Mouse (Mus musculus): ENCODE measurements around the gene Col25a1.

The Col25a1 gene

DNA sequence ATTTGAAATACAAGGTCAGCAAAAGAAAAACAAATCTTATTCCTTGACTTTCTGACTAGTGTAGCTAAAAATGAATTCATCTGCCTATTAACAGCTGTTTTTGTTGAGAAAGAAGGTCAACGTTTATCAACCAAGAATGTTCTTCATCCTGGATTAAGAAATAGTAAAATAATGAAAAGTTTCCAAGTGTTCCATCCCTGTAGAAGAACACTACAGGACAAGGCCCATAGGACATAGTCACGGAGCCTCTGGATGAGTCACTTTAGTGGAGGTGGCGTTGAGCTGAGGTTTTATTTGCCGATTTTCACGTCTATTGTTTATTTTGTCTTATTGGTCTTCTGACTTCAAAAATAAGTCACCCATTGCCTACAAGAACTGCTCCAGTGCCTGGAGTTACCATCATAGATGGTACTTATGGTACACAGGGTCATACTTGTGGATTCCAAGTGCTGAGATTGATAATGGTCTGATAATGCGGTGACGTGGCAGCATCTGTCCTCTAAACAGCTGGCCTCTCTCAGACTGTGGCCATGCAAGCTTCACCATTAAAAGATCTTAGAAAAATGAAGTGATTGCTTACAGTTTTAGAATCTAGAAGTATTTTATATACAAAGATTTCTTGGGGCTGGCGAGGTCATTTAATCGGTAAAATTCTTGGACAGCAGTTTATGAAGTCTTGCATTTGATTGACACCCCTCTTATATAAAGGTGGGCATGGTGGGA is 198.7 kb downstream of the Col25a1 start:
- no peak for DNase-seq

DNA sequence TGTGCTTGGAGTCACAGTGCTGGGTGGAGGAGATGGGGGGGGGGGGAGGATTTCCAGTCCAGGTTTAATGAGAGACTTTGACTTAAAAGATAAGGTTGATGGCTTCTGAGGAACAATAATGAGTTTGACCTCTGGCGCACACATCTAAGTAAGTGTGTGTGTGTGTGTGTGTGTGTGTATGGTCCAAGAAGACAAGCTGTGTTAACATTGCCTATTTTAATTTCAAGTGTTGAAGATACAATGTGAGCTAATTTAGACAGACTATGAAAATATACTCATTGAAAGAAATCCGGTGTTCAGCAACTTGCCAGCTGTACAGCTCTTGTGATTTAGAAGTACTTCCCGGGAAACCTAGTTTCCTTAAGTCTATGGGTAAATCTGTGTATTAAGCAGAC is 199.3 kb downstream of the Col25a1 start:
- DNase-seq: no peak

DNA sequence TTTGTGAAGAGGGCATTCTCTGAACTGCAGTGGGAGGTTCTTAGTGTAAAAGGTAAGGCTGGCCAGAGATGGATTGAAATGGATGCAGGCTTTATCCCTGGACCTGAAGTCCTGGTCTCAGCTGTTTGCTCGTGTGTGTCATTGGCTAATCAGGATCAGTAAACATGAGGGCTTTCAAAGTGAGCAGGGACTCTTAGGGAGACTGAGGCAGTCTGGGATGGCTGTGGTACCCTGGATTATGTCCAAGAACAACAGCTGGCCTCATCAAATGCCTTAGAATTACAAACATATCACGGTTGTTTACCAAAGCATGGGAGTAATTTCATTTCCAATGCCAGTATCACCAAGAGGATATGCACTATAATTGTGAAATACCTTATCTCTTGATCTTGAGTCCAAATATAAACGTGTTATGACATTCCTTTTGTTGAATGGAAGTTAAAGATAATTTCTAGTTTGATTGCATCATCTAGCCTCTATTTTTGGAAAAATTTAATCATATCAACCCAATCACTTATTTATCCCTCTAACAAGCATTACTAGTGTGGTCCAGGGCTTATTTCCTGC is 201.1 kb downstream of the Col25a1 start:
- DNase-seq: no peak

DNA sequence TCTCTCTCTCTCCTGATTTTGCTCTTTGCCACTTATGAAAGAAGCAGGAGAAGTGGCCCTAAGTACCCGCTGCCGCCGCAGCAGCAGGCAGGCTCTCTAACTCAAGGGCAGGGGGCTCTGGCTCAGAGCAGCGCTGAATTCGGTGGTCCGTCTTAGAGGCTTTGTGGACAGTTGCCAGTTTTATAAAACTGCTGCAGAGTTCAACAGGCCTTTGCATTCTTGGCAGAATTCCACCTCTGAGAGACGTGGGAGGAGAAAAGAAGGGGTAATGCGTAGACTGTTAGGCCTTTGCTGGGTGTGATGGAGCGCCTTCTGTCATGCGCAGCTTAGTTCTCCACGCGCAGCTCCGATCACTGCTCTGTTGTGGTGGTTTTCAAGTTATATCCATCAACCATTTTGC is 206.6 kb downstream of the Col25a1 start:
- DNase-seq: peak; percentile 60

DNA sequence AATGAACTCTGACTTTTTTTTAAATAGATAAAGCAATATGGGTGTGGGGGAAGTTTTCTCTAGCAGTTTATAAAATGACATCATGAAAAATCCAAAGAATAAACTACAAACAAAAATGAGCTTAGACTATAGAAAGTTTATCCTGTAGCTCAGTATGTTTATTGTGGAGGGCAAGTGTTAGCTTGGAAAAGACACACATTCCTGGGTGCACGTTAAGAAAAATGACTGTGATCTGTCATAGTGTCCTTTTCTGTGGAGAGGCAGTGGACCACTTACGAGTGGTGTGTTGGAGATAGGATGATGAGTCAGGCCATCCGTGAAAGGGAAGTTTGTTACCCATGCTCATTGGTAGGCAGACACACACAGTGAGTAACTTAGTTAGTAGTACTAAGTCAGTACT is 207.1 kb downstream of the Col25a1 start:
- no peak for DNase-seq

DNA sequence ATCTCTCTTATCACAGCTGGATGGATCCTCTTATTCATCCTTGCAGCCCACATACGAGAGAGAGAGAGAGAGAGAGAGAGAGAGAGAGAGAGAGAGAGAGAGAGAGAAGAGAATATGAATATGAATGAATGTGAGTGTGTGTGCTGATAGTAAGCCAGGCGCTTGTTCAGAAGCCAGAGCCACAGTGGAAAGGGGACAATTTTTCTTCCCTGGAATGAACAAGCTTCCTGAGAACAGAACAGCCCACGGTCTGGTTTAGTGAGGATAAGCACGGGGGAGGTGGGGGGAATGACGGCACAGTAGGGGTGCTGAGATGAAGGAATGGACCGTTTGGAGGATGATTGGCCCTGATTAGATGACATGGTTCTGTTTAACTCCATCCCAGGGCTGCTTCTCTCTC is 218.9 kb downstream of the Col25a1 start:
- no peak for DNase-seq

DNA sequence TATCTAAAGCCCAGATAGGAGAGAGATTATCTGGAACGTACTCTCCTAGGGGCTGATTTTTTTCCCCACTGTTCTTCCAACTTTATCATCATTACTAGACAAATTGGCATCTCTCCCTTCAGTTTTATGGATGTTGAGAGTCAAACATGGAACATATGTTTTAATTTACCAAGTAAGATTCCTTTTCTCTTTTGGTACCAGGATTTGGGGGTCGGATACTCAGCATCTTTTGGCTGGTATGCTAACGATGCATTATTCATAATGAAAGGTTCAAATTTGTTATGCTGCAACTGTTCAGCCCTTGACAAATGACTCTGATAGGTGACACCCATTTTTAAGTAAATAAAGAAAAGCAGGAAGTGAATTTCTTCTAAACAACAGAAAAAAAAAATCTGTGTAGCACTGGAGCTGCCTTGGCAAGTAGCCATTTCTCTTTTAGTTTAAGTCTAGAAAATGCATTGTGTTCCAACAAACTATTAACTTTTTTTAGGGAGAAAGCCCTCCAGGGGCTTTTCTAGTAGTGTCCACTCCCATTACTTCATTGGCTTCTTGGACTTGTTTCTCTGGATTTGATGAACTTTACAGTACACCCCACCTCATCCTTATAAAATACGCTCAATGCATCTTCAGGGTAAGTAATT is 223.2 kb downstream of the Col25a1 start:
- DNase-seq: no peak

DNA sequence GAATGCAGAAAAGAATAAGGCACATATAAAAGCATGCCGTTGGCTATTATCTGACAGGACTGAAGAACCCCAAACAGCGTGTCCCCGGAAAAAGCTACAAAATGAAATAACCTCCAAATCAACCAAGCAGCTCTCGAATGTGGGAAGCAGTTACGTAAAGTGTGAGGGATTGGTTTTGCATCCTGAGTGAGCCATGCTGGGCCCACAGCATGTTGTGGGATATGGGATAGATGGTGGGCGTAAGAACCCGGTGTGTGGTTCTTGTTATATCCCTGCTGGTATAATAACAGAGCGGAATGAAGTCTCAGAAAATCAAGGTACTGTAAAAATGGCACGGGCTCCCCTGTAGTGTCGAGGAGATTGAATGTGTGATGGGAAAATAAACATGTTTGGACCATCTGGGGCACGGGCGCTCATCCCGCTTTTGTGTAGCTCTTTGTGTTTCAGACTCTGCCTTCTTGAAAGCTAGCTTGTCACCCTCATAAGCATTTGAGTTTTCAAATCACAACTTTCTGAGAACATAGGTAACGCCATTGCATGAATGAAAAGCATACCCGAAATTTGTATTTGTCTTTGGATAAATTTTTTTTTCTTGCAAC is 225.4 kb downstream of the Col25a1 start:
- DNase-seq: no peak

DNA sequence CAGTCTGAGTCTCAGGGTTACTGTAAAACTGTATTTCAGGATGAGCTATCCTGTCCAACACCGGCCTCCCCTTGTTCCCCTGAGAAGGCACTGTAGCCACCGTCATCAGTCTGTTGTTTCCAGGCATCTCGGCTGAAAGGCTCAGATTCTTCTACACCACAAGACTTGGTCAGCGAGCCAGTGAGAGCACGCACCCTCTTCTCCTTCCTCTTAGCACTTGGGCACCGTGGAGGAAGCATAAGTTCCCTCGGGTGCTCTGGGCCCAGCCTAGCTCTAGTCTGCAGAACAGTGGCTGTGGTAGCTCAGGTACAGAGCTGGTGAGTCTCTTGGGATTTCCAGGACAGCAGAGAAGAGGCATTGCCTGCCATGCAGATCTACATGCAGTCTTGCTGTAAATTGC is 229.5 kb downstream of the Col25a1 start:
- DNase-seq: no peak

DNA sequence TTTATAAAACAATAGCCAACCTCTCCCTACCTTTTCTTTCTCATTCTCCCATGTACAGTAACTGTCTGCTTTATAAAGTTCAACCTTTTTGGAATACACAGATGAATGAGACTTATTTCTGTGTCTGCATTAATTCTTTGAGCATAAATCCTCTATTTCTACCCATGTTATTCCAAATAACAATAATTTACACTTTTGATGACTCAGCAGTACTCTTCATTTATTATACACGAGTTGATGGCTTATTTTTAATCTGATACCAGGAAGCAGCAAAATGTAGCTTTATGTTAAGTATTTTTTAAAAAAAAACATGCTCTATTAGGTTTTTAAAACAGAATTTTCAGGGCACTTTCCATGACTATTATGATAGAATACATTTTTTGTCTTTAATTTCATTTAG is 230.6 kb downstream of the Col25a1 start:
- DNase-seq: no peak

DNA sequence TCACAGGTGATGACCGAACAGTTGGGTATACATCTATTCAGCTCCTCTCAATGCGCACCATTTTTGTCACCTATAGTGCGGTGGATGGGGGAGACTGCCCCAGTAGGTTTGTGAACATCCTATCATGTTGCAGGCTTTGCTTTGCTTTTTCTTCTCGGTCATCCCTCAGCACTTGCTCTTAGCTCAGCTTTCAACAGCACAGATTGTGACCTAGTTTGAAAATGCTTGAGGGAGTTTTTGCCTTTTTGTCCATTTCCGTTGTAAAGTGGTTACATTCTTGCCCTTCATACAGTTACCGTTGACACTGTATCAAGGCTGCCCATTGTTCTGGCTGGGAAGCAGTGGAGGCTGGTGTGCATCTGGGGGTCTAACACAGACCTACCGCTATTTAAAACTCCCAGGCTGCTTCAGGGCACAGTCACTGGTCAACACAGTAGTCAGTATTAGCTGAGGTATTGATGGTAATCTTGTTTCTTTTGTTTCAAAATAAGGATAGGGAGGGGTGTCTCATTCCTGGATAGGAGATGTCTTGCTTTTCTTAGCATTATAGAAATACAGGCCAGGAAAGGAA is 231.6 kb downstream of the Col25a1 start:
- DNase-seq: no peak

DNA sequence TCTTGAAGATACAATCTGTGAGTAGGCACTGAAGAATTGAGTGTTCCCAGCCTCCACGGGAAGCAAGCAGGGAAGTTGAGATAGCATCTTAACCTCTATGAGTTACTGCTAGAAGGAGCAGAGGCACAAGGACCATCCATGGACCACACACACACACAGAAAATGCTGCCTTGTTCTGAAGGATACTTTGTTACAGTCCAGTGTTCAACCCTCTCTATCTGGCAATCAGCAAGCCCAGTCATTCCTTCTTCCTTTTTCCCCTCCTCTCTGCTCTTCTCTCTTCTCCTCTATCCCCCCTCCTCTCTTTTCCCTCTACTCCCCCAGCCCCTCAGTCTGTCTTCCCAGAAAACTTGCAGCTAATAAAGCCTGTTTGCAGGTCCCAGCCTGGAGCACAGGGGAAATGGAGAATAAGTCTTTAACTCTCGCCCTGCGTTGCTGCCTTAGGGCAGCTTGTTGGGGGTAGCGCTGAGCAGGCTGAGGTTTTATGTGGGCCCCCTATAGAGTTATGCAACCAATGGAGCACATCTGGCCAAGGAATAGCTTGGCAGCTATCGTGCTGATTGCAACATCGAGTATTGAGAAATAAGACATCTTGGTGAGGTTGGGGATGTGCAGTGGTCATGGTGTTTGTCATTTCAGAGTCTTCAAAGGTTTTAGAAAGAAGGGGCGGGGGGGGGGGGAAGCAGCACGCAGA is 235.8 kb downstream of the Col25a1 start:
- no peak for DNase-seq

DNA sequence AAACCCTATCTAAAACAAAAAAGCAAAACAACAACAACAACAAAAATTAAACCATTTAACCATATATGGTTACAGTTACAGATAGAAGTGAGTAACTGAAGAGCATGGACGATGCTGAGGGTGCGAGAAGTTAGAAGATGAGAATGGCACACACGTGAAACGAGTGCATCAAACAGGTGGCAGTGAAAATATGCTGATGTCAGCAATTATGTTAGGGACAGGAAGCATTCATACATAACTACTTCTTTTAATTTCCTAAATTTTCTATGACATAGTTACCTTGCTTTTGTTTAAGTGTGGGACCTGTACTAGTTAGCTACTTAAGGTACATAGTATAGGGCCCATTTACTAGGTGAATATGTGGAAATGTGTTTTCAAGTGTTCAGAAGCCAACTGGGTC is 237.1 kb downstream of the Col25a1 start:
- no peak for DNase-seq

DNA sequence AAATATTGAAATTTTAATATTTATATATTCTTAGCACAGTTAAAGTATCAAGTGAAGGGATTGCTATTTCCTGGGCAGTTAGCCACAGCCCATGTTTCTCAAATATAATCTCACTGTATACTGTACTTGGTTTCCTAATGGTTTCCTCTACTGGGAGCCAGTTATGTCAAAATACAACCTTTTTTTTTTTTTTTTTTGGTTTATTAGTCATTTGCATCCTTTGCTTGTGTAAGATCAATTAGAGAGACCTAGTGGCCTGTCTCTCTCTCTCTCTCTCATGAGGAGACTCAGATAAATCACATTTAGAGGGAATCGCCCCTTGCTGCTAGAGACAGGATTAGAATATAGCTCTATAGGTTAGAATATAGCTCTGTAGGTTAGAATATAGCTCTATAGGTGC is 237.8 kb downstream of the Col25a1 start:
- no peak for DNase-seq

DNA sequence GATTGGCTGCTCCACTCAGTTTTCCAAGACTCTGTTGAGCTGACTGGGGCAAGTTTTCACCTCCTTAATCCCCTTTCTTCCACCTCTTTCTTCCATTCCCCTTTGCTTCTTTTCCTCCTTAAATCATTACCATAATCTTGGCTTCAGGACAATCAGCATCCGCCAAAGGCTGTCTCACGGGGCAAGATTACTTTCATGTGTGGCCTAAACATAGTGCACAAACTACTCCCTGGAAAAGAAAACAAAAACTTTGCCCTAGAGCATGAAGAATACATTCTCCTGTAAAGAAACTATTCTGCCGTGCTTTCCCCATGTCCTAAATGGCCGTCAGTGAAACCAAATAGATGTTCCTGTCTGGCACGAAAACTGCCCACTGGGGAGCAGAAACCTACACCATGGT is 238.9 kb downstream of the Col25a1 start:
- no peak for DNase-seq

DNA sequence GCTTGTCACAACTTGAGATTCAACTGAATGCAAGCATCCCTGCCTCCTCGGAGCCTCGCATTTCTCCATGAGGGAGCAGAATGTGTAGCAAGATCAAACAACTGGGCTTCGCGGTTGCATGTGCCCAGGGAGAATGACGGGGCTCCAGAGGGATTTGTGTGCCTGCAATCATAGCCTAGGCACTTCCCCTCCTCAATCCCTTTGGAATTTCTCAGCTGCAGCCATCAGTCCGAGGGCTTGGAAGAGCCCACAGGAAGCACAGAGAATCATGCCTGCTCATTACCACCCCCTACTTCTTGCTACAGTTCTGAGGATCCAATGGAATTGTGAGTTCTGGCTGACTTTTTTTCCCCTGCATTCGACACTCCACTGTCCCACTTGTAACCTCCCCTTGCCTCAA is 241.8 kb downstream of the Col25a1 start:
- DNase-seq: no peak

DNA sequence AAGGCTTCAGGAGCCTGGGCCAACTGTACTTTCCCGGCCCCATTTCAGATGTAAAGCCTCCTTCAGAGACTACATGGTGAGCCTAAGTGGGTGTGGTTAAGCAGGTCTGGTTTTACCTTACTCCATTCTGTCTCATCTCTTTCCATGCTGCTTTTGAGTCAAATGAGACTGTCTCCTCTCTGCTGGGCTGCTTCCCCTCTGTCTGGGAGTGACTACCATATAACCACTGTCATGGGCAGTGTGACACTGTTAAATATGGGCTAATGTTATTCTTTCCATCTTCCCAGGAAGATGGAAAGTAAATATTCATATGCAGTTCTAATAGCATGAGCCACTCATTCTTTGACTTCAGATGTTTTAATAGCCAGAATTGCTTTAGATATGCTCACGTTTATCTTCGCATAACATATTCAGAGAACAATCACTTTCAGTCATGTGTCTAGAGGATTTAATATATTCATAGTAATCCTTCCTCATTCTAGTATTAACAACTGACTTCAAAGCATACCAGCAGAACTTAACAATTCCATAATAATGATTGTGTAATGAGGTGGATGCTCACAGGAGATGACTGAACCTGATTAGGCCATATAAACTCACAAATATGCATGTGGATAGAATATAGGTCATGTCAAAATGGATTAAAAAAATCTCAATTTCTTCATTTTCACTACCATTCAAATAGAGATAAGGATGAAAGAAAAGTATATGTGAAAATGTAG is 243.5 kb downstream of the Col25a1 start:
- DNase-seq: no peak

DNA sequence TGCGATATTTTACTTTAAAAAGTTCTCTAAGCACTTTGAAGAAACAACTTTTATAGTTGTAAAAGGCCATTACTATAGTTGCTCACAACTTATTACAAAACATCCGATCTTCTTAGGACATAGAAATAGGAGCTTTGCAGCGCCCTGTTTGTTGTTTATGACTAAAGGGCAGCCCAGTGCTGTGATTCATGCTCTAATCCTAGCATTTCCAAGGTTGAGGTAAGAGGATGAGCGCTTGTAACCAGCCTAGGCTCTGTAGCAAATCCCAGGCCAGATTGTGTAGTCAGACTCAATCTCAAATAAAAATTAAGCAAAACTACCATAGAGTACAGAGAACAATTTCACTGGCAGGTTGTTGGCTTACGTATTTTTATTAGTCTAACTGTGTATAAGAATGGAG is 246.5 kb downstream of the Col25a1 start:
- no peak for DNase-seq

DNA sequence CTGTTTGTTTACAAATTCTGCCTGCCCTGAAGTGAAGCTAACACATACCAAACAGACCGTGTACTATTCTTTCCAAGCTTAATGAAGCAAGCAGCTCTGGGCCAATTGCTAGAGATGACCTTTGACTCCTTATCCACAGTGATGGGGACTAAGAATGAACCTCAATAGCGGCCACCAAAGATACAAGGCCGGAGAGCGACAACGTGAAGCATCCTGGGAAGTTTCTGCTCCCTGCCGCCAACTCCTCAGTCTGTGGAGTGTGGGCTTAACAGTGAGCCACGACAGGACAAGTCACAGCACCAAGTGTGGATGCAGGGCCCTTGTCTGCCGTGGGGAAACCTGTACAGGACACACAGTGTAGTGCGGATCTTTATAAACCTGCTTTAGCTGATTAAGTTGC is 247.3 kb downstream of the Col25a1 start:
- no peak for DNase-seq

DNA sequence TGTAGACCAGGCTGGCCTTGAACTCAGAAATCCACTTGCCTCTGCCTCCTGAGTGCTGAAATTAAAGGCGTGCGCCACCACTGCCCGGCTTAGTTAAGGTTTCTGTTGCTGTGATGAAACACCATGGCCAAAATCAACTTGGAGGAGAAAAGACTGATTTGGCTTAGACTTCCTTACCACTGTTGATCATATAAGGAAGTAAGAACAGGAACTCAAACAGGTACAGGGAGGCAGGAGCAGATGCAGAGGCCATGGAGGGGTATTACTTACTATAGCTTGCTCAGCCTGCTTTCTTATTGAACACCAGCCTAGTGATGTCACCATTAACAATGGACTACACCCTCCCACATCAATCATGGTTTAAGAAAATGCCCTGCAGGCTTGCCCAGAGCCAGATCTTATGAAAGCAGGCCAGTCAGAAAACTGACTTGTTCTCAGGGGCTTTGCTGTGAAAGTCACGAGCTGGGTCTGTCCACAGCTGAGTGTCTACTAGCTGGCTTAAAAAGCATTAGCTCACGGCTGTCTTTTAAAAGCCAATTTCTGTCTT is 249.1 kb downstream of the Col25a1 start:
- no peak for DNase-seq

DNA sequence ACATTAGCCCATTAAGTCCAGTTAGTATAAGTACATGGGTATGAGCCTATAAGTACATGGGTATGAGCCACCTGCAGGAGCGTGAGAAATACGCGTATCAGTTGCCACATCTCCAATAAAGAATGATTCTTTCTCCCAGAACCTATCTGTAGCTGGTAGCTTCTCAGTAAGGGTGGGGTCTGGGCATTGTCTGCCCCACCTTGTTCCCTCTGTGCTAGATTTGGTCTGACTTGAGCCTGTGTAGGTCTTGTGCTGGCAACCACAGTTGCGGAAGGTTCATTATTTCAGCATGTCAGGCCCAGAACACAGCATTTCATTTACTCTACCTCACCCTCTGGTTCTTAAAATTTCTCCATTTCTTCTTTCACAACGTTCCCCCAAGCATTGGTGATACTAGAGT is 250.4 kb downstream of the Col25a1 start:
- no peak for DNase-seq

DNA sequence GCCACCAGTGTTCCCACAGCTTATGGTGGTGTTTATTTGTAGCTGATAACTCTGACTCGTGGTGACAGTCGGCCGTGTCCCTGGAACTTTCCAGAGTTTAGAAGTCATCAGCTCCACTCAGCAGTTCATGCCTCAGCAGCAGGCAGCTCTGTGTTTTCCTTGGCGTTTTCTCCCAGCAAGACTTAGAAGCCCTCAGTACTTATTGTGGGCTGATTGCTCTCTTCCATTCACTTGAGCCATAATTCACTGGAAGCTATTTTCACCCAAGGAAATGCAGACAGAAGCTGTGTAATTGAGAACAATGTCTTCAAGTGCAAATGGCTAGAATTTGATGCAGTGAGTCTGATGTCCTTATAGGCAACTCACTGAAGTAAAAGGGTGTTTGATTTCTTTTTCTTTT is 254.6 kb downstream of the Col25a1 start:
- DNase-seq: peak; percentile 26
